Mouse (Mus musculus) midbrain, embryonic 12.5 days (tissue): ENCODE measurements around the gene Gstm6. TPM values are rescaled to one million over a fixed set of nuclear protein-coding genes. Genes with fewer than 3 reads are reported as not detected.
"Not testable (repeated sequence)": the region's sequence is repeated elsewhere in the genome, so short reads cannot be mapped to it uniquely, and the experiment has no call there.

Source experiments
- ATAC-seq: fragments of 200-750 bp; cut with Nextera tagmentation; 2 replicates; pipeline ENCODE4 v1.8.0; 2017; ENCODE audit warnings: low read depth, moderate TSS enrichment, moderate library complexity; ENCODE audit not compliant: low FRiP score
- H3K27ac ChIP-seq: fragments of 300-500 bp; sonication (generic); replicated peaks from 2 replicates; pipeline ENCODE4 v1.5.1; 2016; ENCODE audit warnings: mild to moderate bottlenecking
- H3K27me3 ChIP-seq: fragments of 300-500 bp; sonication (generic); 2 replicates; pipeline ENCODE4 v1.6.1; 2016; ENCODE audit warnings: mild to moderate bottlenecking
- H3K36me3 ChIP-seq: fragments of 300-500 bp; sonication (generic); 2 replicates; pipeline ENCODE4 v1.6.1; 2016
- H3K4me1 ChIP-seq: fragments of 300-500 bp; sonication (generic); 2 replicates; pipeline ENCODE4 v1.6.1; 2016
- H3K4me2 ChIP-seq: fragments of 300-500 bp; sonication (generic); replicated peaks from 2 replicates; pipeline ENCODE4 v1.6.1; 2016; ENCODE audit warnings: mild to moderate bottlenecking, moderate library complexity
- H3K4me3 ChIP-seq: fragments of 300-500 bp; sonication (generic); 2 replicates; pipeline ENCODE4 v1.5.1; 2016; ENCODE audit warnings: mild to moderate bottlenecking
- H3K9ac ChIP-seq: fragments of 300-500 bp; sonication (generic); replicated peaks from 2 replicates; pipeline ENCODE4 v1.6.1; 2016; ENCODE audit warnings: mild to moderate bottlenecking, moderate library complexity
- H3K9me3 ChIP-seq: fragments of 300-500 bp; sonication (generic); 2 replicates; pipeline ENCODE4 v1.6.1; 2016; ENCODE audit warnings: mild to moderate bottlenecking
- WGBS: fragments of 180-500 bp; shearing (Covaris S2); methylation state at CpG from one replicate; pipeline ENCODE4 v1.1.7; 2016; 5-methylcytosine and 5-hydroxymethylcytosine counted together
- polyA plus RNA-seq: library from polyadenylated mRNA; unstranded; fragments of >200 nt; fragmentation: Nextera tagmentation; extraction: Ambion mirVana; gene quantifications from 2 replicates; pipeline ENCODE4 v1.2.1, GENCODE M21; 2016

The Gstm6 gene
- polyA plus RNA-seq, 1 experiment from 2014 or later: 10.0 TPM

DNA sequence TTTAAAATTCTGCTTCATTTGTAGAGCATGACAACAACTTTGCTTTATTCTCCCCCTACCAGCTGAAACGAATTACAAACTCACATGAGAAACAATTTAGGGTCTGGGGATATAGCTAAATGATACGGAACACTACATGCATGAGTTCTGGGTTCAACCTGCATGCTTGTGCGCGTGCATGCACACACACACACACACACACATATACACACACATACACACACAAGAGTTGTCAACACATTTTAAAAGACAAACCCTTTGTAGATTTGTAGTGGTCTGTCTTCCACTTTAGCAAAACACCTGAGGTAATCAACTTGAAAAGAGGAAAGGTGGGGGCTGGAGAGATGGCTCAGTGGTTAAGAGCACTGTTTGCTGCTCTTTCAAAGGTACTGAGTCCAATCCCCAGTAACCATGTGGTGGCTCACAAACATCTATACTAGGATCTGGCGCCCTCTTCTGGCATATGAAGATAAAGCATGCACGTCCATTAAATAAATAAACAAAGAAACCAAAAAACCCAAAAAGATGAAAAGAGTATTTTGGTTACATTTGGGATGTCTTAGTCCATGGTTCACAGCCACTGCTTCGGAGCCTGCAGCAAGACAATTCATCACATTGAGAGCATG lies 25.7 kb downstream of the Gstm6 start:
- Histone ChIP-seq H3K4me1 (no peaks in the 10 kb centered on the region), H3K36me3 (no peaks in the 10 kb centered on the region), H3K9me3 (no peaks in the 10 kb centered on the region), H3K9ac (no peak overlapping the region), H3K4me3 (no peak overlapping the region), H3K27me3 (no peaks in the 10 kb centered on the region), H3K27ac (no peak overlapping the region), H3K4me2 (no peak overlapping the region)
- ATAC-seq: 0 out of 2 replicates have a peak, but pooled peaks have one; percentile 71
- WGBS: 61% methylated on average over 7 of the region's 7 CpGs

DNA sequence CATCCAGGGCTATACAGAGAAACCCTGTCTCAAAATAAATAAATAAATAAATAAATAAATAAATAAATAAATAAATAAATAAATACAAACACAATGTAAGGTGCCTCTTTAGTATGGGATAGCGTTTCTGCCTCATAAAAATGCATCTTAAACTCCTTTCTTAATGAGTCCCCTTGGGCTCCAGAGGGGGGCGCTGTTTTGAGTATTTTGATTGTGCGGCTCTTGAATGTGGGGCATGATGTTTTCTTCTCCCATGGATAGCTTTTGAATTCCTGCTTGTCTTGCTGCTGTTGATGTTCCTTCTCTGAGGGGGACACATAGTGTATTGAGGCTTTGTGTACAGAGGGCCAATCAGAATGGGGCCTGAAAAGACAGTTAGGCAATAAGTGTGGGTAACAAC lies 26.5 kb downstream of the Gstm6 start:
- Histone ChIP-seq H3K27me3 (no peaks in the 10 kb centered on the region), H3K36me3 (no peaks in the 10 kb centered on the region), H3K9me3 (no peaks in the 10 kb centered on the region), H3K4me1 (no peaks in the 10 kb centered on the region), H3K4me3 (no peak overlapping the region), H3K9ac (no peak overlapping the region), H3K27ac (no peak overlapping the region), H3K4me2 (no peak overlapping the region)
- WGBS: 79% methylated on average over 3 of the region's 3 CpGs
- no peak for ATAC-seq

DNA sequence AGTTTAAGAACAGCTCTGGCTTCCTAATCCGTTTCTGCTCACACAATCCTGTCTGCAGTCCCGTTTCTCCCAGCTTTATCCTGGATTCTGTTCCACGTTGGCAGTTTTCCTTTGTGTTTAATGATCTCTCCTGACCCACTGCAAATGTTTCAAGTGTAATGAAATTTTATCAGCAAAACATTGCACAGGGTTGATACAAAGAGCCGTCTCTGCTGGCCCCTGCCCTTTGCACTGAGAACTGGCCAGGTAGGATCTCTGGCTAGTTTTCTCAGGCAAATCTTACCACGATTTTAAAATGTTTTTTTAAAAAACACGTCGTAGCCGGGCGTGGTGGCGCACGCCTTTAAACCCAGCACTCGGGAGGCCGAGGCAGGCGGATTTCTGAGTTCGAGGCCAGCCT lies 26.9 kb downstream of the Gstm6 start:
- ATAC-seq: no peak
- no peak overlapping the region for H3K4me2 ChIP-seq
- no peaks in the 10 kb centered on the region for H3K4me1 ChIP-seq
- H3K36me3 ChIP-seq: no peaks in the 10 kb centered on the region
- WGBS: 78% methylated on average over 15 of the region's 15 CpGs
- H3K27me3 ChIP-seq: no peaks in the 10 kb centered on the region
- 0 out of 2 replicates have a peak overlapping the region, but pooled peaks have one; percentile 6 for H3K9ac ChIP-seq
- H3K4me3 ChIP-seq: no peak overlapping the region
- no peak overlapping the region for H3K27ac ChIP-seq
- H3K9me3 ChIP-seq: no peaks in the 10 kb centered on the region

- no peak overlapping the region for H3K27ac ChIP-seq
- WGBS: 62% methylated on average over 6 of the region's 6 CpGs
These were observed 37.6 kb downstream of the Gstm6 start for GRCm38 (mm10) chr3:107905942-107906341.

DNA sequence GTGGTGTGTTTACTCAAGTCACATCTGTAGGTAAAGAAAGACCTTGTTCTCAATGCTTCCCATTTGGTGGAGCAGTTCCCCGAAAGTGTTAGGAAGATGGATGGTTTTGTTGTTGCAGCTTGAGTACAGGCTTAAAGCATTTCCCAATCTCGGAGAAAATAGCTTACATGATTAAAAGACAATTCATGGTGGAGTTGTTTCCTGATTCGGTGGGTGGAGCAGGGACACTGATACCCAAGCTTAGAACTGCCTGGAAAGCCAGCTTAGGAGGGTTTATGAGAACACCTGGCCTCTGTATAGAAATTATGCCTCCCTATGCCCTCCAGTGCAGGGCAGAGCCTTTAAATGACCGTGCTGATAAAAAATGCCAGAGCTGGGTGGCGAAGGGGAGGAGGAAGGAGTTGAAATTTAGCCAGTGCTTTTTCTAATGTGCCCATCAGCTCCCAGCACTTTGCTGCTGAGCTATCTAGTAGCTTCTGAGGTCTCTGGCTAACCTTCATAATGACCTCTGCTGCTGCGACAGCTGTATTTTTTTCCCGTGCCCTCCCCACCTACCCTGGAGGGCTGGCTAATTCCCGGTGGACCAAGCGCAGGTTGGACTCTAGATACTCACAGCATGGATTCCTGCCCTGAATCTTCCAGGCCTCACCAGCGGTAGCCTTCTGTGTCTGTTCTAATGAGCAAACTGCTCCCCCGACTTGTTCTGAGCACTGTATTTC lies 42.4 kb downstream of the Gstm6 start:
- H3K9ac ChIP-seq: no peak overlapping the region
- WGBS: 77% methylated on average over 11 of the region's 11 CpGs
- no peak overlapping the region for H3K4me3 ChIP-seq
- H3K9me3 ChIP-seq: no peaks in the 10 kb centered on the region
- H3K27me3 ChIP-seq: no peaks in the 10 kb centered on the region
- H3K4me2 ChIP-seq: no peak overlapping the region
- ATAC-seq: no peak
- peaks cover 6% of the 10 kb centered on the region for H3K4me1 ChIP-seq
- peaks cover 19% of the 10 kb centered on the region for H3K36me3 ChIP-seq
- H3K27ac ChIP-seq: no peak overlapping the region

More at GRCm38 (mm10) chr3:107905942-107906341, 37.6 kb downstream of the Gstm6 start:
- ATAC-seq: no peak
- H3K36me3 ChIP-seq: no peaks in the 10 kb centered on the region
- no peaks in the 10 kb centered on the region for H3K27me3 ChIP-seq
- no peak overlapping the region for H3K9ac ChIP-seq
- no peak overlapping the region for H3K4me3 ChIP-seq
- H3K4me1 ChIP-seq: no peaks in the 10 kb centered on the region
- no peak overlapping the region for H3K4me2 ChIP-seq
- no peaks in the 10 kb centered on the region for H3K9me3 ChIP-seq

DNA sequence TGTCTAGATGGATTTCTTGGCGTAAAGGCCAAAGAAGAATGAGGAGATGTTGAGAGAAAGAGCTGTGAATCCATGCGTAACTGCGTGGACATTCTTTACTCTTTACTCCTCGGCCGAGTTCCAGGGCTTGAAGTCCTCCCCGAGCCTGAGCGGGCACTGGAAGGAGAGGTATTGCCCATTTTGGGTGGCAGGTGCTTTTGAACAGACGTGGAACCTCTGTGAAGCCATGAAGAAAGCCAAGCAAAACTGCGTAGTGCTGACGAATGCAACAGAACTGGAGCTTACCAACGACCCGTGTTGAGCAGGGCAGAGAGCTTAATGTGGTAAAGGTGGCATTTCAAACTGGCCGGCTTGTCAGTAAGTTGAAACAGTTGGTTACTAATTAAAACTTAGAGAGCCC lies 44.9 kb downstream of the Gstm6 start:
- no peaks in the 10 kb centered on the region for H3K27me3 ChIP-seq
- no peak overlapping the region for H3K27ac ChIP-seq
- WGBS: 93% methylated on average over 13 of the region's 13 CpGs
- no peak overlapping the region for H3K4me3 ChIP-seq
- peaks cover 19% of the 10 kb centered on the region for H3K36me3 ChIP-seq
- H3K9me3 ChIP-seq: no peaks in the 10 kb centered on the region
- peaks cover 14% of the 10 kb centered on the region for H3K4me1 ChIP-seq
- no peak overlapping the region for H3K9ac ChIP-seq
- no peak overlapping the region for H3K4me2 ChIP-seq
- ATAC-seq: no peak

GRCm38 (mm10) chr3:107895720-107896569 lies 47.6 kb downstream of the Gstm6 start, which contains the start of gene Gstm5:
Gene Gstm5, plus strand, starts transcription at chr3:107895821.
- Histone ChIP-seq H3K27ac (peak within 1 kb of the TSS; percentile 58), H3K4me2 (peak within 1 kb of the TSS; percentile 72), H3K4me3 (peak within 1 kb of the TSS; percentile 68), H3K27me3 (no peaks in the 10 kb centered on the region), H3K4me1 (peaks cover 14% of the 10 kb centered on the region), H3K9me3 (no peaks in the 10 kb centered on the region), H3K9ac (peak within 1 kb of the TSS; percentile 69), H3K36me3 (peaks cover 19% of the 10 kb centered on the region)
- 8% methylated on average over 40 of the region's 40 CpGs for WGBS
- peak; percentile 95 for ATAC-seq

- Histone ChIP-seq H3K4me2 (peak overlapping the region; percentile 72), H3K27me3 (no peaks in the 10 kb centered on the region), H3K4me3 (peak overlapping the region; percentile 68), H3K4me1 (peaks cover 14% of the 10 kb centered on the region), H3K9me3 (no peaks in the 10 kb centered on the region), H3K36me3 (peaks cover 19% of the 10 kb centered on the region), H3K27ac (peak overlapping the region; percentile 58; the same call in 1 of the 2 replicates), H3K9ac (peak overlapping the region; percentile 69)
- peak; percentile 35; the same call in 1 of the 2 replicates for ATAC-seq
- 13% methylated on average over 6 of the region's 6 CpGs for WGBS
These were observed 48.3 kb downstream of the Gstm6 start for GRCm38 (mm10) chr3:107895194-107895719.

- H3K27ac ChIP-seq, H3K4me3 ChIP-seq, H3K9me3 ChIP-seq, H3K9ac ChIP-seq, H3K4me2 ChIP-seq, H3K36me3 ChIP-seq, H3K27me3 ChIP-seq, ATAC-seq, H3K4me1 ChIP-seq: not testable (repeated sequence)
- WGBS: 78% methylated on average over 2 of the region's 2 CpGs
These were observed 54.3 kb downstream of the Gstm6 start for GRCm38 (mm10) chr3:107889236-107889635.
